Mouse (Mus musculus) midbrain, postnatal 0 days (tissue): Measurements from ENCODE around the gene Mgarp. TPM values are rescaled to one million over a fixed set of nuclear protein-coding genes. Genes with fewer than 3 reads are reported as not detected.

Experiments used
- ATAC-seq: fragments of 200-750 bp; cut with Nextera tagmentation; 2 replicates; pipeline ENCODE4 v1.8.0; 2017; ENCODE audit warnings: moderate number of reproducible peaks, mild to moderate bottlenecking, moderate TSS enrichment, moderate library complexity; ENCODE audit not compliant: low FRiP score
- DNase-seq: peaks from one replicate; pipeline ENCODE4 v3.0.0-alpha.2; 2015; ENCODE audit warnings: low spot score
- H3K27ac ChIP-seq: fragments of 300-500 bp; sonication (generic); 2 replicates; pipeline ENCODE4 v1.5.1; 2014; ENCODE audit warnings: low read depth, mild to moderate bottlenecking, low read length, mixed read lengths
- H3K27me3 ChIP-seq: fragments of 300-500 bp; sonication (generic); 2 replicates; pipeline ENCODE4 v1.6.1; 2014; ENCODE audit warnings: low read length, control low read depth, mixed read lengths; ENCODE audit not compliant: insufficient read depth
- H3K36me3 ChIP-seq: fragments of 300-500 bp; sonication (generic); 2 replicates; pipeline ENCODE4 v1.6.1; 2014; ENCODE audit warnings: low read length, control low read depth, mixed read lengths; ENCODE audit not compliant: insufficient read depth
- H3K4me1 ChIP-seq: fragments of 300-500 bp; sonication (generic); 2 replicates; pipeline ENCODE4 v1.6.1; 2014; ENCODE audit warnings: mild to moderate bottlenecking, control low read depth, antibody characterized with exemption, low read length, mixed read lengths; ENCODE audit not compliant: insufficient read depth
- H3K4me2 ChIP-seq: fragments of 300-500 bp; sonication (generic); 2 replicates; pipeline ENCODE4 v1.6.1; 2014; ENCODE audit warnings: low read depth, mild to moderate bottlenecking, low read length, mixed read lengths; ENCODE audit not compliant: poor library complexity, severe bottlenecking
- H3K4me3 ChIP-seq: fragments of 300-500 bp; sonication (generic); 2 replicates; pipeline ENCODE4 v1.5.1; 2014; ENCODE audit warnings: low read depth, mild to moderate bottlenecking, low read length, moderate library complexity
- H3K9ac ChIP-seq: fragments of 300-500 bp; sonication (generic); replicated peaks from 2 replicates; pipeline ENCODE4 v1.6.1; 2014; ENCODE audit warnings: mild to moderate bottlenecking, low read length, moderate library complexity, mixed read lengths; ENCODE audit not compliant: poor library complexity, severe bottlenecking
- H3K9me3 ChIP-seq: fragments of 300-500 bp; sonication (generic); 2 replicates; pipeline ENCODE4 v1.6.1; 2016; ENCODE audit warnings: low read length, control low read depth
- CTCF ChIP-seq: IDR thresholded peaks from 2 replicates; pipeline ENCODE4 v1.5.1; 2016; ENCODE audit warnings: antibody characterized with exemption, mild to moderate bottlenecking
- WGBS: fragments of 180-500 bp; shearing (Covaris S2); extraction: QIAGEN DNeasy Blood & Tissue Kit; methylation state at CpG from one replicate; pipeline ENCODE4 v1.1.7; 2014; 5-methylcytosine and 5-hydroxymethylcytosine counted together
- polyA plus RNA-seq: library from polyadenylated mRNA; unstranded; fragments of >200 nt; fragmentation: Nextera tagmentation; extraction: Ambion mirVana; gene quantifications from 2 replicates; pipeline ENCODE4 v1.2.1, GENCODE M21; 2015
- total RNA-seq: library from RNA; depleted of rRNA; stranded (reverse); fragments of >200 nt; gene quantifications from 2 replicates; pipeline ENCODE4 v1.2.3, GENCODE M21; 2014

The Mgarp gene
- total and polyA plus RNA-seq, 2 experiments from 2014 or later, result 0.49 TPM

DNA sequence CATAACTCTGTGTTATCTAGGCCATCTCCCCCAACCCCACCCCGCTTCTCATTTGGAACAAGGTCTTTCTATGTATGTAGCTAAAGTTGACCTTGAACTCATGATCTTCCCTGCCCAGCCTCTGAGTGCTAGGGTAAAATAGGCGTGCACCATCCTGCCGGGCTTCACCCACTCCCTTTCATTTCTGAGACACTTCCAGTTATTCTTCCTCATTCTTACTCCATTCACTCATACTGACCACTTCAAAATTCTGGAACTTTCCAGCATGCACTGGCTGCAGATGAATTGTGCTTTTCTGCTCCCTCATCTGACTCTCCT is 9.4 kb downstream of the Mgarp start:
- no peak for ATAC-seq
- H3K4me3 ChIP-seq, result no peak overlapping the region
- no peak overlapping the region for H3K4me2 ChIP-seq
- H3K9me3 ChIP-seq, result no peaks in the 10 kb centered on the region
- H3K27ac ChIP-seq, result no peak overlapping the region
- TF ChIP-seq CTCF, result no peak
- no peaks in the 10 kb centered on the region for H3K27me3 ChIP-seq
- no peak overlapping the region for H3K9ac ChIP-seq
- 73% methylated on average over 3 of the region's 3 CpGs for WGBS
- no peaks in the 10 kb centered on the region for H3K36me3 ChIP-seq
- H3K4me1 ChIP-seq, result peaks cover 3% of the 10 kb centered on the region; the same call in 1 of the 2 replicates
- DNase-seq, result no peak

DNA sequence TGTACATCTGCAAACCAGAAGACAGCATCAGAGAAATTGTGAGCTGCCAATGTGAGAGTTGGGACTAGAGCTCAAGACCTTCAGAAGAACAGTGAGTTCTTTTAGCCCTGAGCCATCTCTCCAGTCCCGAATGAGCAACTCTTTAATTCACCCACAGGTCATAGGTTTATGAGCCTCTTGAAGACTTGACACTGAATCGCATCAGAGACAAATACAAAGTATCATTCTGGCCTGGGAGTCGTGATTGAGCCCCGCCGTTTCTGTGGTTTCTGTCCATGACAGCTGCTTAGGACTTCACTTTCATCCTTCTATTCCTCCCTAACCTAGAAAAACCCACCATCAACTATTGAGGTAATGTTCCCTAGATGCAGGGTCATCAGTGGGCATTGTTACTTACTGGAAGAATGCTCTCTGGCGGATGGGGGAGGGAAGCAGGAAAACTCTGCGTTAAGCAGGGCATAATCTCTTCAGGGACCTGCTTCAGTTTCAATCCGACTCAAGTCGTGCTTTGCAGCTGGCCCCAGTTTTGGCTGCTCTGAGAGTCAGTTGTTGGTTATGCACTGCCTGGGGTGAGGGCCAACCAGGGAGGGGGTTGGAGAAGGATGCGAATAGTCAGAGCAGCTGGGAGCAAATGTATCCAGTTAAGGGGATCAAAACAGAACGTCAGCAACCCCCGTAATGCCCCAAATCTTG is 10.0 kb downstream of the Mgarp start:
- Histone ChIP-seq H3K9me3 (no peaks in the 10 kb centered on the region), H3K36me3 (no peaks in the 10 kb centered on the region), H3K9ac (no peak overlapping the region), H3K27ac (no peak overlapping the region), H3K4me1 (peaks cover 3% of the 10 kb centered on the region; the same call in 1 of the 2 replicates), H3K27me3 (no peaks in the 10 kb centered on the region), H3K4me2 (no peak overlapping the region), H3K4me3 (no peak overlapping the region)
- 43% methylated on average over 12 of the region's 12 CpGs for WGBS
- TF ChIP-seq CTCF, result no peak
- no peak for ATAC-seq
- peak; percentile 53 for DNase-seq

DNA sequence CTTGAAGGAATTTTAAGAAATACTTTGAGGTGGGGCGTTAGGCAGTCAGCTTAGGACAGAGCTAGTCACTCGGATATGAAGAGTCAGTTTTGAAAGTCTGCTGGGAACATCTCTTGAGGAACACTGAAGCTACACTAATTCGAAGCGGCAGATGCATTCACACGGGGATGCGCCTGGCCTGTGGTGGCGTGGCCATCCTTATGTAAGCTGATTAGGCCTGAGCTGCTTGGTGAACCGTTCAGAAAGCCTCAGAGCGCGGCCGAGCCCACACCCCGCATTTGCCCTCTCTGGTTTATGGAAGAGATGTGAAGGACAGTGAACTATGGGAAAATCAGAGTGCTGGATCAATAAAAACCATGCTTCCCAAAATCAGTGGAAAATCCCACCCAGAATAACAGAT is 13.1 kb downstream of the Mgarp start:
- H3K4me2 ChIP-seq, result no peak overlapping the region
- no peak for TF ChIP-seq CTCF
- H3K9ac ChIP-seq, result no peak overlapping the region
- no peaks in the 10 kb centered on the region for H3K9me3 ChIP-seq
- peak; percentile 68 for DNase-seq
- H3K4me3 ChIP-seq, result no peak overlapping the region
- ATAC-seq, result no peak
- no peak overlapping the region for H3K27ac ChIP-seq
- no peaks in the 10 kb centered on the region for H3K36me3 ChIP-seq
- 23% methylated on average over 12 of the region's 12 CpGs for WGBS
- no peaks in the 10 kb centered on the region for H3K27me3 ChIP-seq
- 0 out of 2 replicates have a peak, but pooled peaks cover 3% of the 10 kb centered on the region for H3K4me1 ChIP-seq

DNA sequence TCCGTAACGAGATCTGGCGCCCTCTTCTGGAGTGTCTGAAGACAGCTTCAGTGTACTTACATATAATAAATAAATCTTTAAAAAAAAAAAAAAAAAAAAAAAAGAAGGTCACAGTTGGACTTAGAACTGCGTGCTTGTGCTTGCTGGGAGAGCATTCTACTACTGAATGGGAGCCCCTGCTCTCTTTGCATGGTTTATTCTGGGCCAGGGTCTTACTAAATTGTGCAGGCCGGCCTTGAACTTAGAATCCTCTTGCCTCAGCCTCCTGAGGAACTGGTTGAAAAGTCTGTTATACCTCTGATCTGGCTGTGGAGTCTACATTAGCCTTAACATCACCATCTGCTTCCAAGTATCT is 15.9 kb downstream of the Mgarp start:
- Histone ChIP-seq H3K4me1 (no peaks in the 10 kb centered on the region), H3K9ac (no peak overlapping the region), H3K27me3 (no peaks in the 10 kb centered on the region), H3K4me2 (no peak overlapping the region), H3K9me3 (no peaks in the 10 kb centered on the region), H3K4me3 (no peak overlapping the region), H3K27ac (no peak overlapping the region), H3K36me3 (no peaks in the 10 kb centered on the region)
- 68% methylated on average over 2 of the region's 5 CpGs for WGBS
- no peak for TF ChIP-seq CTCF
- ATAC-seq (no peak), DNase-seq (no peak)

DNA sequence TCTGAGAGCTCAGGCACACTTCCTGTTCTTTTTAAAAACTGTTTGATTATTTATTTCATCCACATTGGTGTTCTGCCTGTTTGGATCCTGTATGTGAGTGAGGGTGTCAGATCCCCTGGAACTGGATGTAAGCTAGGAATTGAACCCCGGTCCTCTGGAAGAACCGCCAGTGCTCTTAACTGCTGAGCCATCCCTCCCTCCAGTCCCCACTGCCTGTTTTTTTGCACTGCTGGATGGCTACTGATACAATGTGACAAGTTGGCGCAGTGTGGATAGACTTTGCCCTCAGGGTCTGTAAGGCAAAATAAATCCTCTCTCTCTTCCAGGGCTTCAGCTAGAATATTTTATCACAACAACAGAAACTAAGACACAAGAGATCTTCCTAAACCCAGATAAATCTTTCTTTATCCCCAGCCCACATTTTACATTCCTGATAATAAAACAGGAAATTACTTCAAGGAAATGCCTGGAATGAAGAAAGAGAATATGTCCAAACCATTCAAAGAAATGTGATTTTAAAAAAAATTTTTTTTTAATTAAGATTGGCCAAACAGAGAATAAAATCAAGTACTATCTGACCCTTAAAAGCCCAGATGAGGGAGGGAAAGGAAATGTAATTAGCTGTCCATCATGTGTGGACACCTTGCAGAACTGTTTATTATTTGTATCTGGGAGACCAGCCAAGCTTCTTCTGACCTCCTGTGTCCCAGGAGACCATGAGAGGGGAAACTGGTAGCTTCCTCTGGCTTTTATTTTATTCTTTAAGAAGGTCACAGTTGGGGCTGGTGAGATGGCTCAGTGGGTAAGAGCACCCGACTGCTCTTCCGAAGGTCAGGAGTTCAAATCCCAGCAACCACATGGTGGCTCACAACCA is 16.5 kb downstream of the Mgarp start:
- TF ChIP-seq CTCF, result no peak
- no peaks in the 10 kb centered on the region for H3K9me3 ChIP-seq
- no peak for ATAC-seq
- H3K36me3 ChIP-seq, result no peaks in the 10 kb centered on the region
- H3K4me3 ChIP-seq, result no peak overlapping the region
- H3K4me1 ChIP-seq, result no peaks in the 10 kb centered on the region
- no peak overlapping the region for H3K9ac ChIP-seq
- peak; percentile 34 for DNase-seq
- 51% methylated on average over 5 of the region's 5 CpGs for WGBS
- no peak overlapping the region for H3K4me2 ChIP-seq
- no peak overlapping the region for H3K27ac ChIP-seq
- no peaks in the 10 kb centered on the region for H3K27me3 ChIP-seq

DNA sequence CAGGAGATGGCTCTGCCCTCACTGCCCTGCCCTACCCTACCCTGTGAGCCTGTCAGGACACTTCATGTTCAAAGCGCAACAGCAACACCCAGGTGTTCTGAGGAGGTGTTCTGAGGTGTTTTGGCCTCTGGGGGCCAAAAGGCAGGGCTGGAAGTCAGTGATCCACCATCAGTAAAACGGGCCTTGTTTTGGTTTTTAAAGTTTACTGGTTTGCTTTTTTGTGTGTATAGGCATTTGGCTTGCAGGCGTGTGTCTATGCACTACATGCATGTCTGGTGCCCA is 17.9 kb downstream of the Mgarp start:
- DNase-seq (no peak), ATAC-seq (no peak)
- H3K36me3 ChIP-seq, result no peaks in the 10 kb centered on the region
- H3K9ac ChIP-seq, result no peak overlapping the region
- no peak for TF ChIP-seq CTCF
- no peaks in the 10 kb centered on the region for H3K4me1 ChIP-seq
- no peaks in the 10 kb centered on the region for H3K9me3 ChIP-seq
- H3K4me3 ChIP-seq, result no peak overlapping the region
- H3K4me2 ChIP-seq, result peak overlapping the region; percentile 33; the same call in 1 of the 2 replicates
- WGBS, result 89% methylated on average over 3 of the region's 3 CpGs
- H3K27me3 ChIP-seq, result no peaks in the 10 kb centered on the region
- no peak overlapping the region for H3K27ac ChIP-seq
